Mouse (Mus musculus): ENCODE results near the gene 5430419D17Rik. TPM values are rescaled to one million over a fixed set of nuclear protein-coding genes. Genes with fewer than 3 reads are reported as not detected.

The 5430419D17Rik gene
- polyA plus RNA-seq, 1 experiment from 2014 or later, result not detected

- Histone ChIP-seq H3K4me2 (ENCODE audit: low read depth, low read length) (no peak overlapping the region), H3K4me3 (ENCODE audit: low read depth, low read length) (no peak overlapping the region), H3K36me3 (ENCODE audit: control insufficient read depth, insufficient read depth) (no peaks in the 10 kb centered on the region), H3K9me3 (replicated peaks; ENCODE audit: control insufficient read depth, low read length) (no peaks in the 10 kb centered on the region), H3K27ac (ENCODE audit: low read length) (no peak overlapping the region), H3K27me3 (ENCODE audit: control insufficient read depth, insufficient read depth, low read depth, low read length) (no peaks in the 10 kb centered on the region), H3K4me1 (ENCODE audit: control insufficient read depth, low read depth, low read length) (no peaks in the 10 kb centered on the region), H3K9ac (ENCODE audit: low read depth, low read length) (no peak overlapping the region)
- ATAC-seq (ENCODE audit: low read depth), result no peak
- WGBS (ENCODE audit: insufficient replicate concordance), result 58% methylated on average over 4 of the region's 4 CpGs
Observed at GRCm38 (mm10) chr7:131264251-131264650, 90.0 kb downstream of the 5430419D17Rik start.

- no peaks in the 10 kb centered on the region for H3K36me3 ChIP-seq (ENCODE audit: control insufficient read depth, insufficient read depth)
- no peak overlapping the region for H3K4me2 ChIP-seq (ENCODE audit: low read depth, low read length)
- no peak overlapping the region for H3K27ac ChIP-seq (ENCODE audit: low read length)
- no peak for ATAC-seq (ENCODE audit: low read depth)
- H3K9me3 ChIP-seq (replicated peaks; ENCODE audit: control insufficient read depth, low read length), result no peaks in the 10 kb centered on the region
- H3K4me1 ChIP-seq (ENCODE audit: control insufficient read depth, low read depth, low read length), result no peaks in the 10 kb centered on the region
- H3K27me3 ChIP-seq (ENCODE audit: control insufficient read depth, insufficient read depth, low read depth, low read length), result no peaks in the 10 kb centered on the region
- whole genome bisulfite sequencing (ENCODE audit: insufficient replicate concordance), result 61% methylated on average over 4 of the region's 4 CpGs
- H3K9ac ChIP-seq (ENCODE audit: low read depth, low read length), result no peak overlapping the region
- no peak overlapping the region for H3K4me3 ChIP-seq (ENCODE audit: low read depth, low read length)
Observed at GRCm38 (mm10) chr7:131265851-131266250, 91.6 kb downstream of the 5430419D17Rik start.

- no peaks in the 10 kb centered on the region for H3K36me3 ChIP-seq (ENCODE audit: control insufficient read depth, insufficient read depth)
- WGBS (ENCODE audit: insufficient replicate concordance), result 61% methylated on average over 8 of the region's 8 CpGs
- H3K9me3 ChIP-seq (replicated peaks; ENCODE audit: control insufficient read depth, low read length), result no peaks in the 10 kb centered on the region
- no peak overlapping the region for H3K4me3 ChIP-seq (ENCODE audit: low read depth, low read length)
- no peak overlapping the region for H3K27ac ChIP-seq (ENCODE audit: low read length)
- H3K4me1 ChIP-seq (ENCODE audit: control insufficient read depth, low read depth, low read length), result no peaks in the 10 kb centered on the region
- no peak overlapping the region for H3K9ac ChIP-seq (ENCODE audit: low read depth, low read length)
- no peaks in the 10 kb centered on the region for H3K27me3 ChIP-seq (ENCODE audit: control insufficient read depth, insufficient read depth, low read depth, low read length)
- no peak overlapping the region for H3K4me2 ChIP-seq (ENCODE audit: low read depth, low read length)
- ATAC-seq (ENCODE audit: low read depth), result no peak
Observed at GRCm38 (mm10) chr7:131297151-131297550, 122.9 kb downstream of the 5430419D17Rik start.

GRCm38 (mm10) chr7:131303340-131303739 is 129.1 kb downstream of the 5430419D17Rik start:
- WGBS (ENCODE audit: insufficient replicate concordance), result 60% methylated on average over 8 of the region's 8 CpGs

GRCm38 (mm10) chr7:131306733-131307132 is 132.5 kb downstream of the 5430419D17Rik start:
- H3K27ac ChIP-seq (ENCODE audit: low read length), result no peak overlapping the region

More at GRCm38 (mm10) chr7:131303340-131303739, 129.1 kb downstream of the 5430419D17Rik start:
- no peak overlapping the region for H3K4me3 ChIP-seq (ENCODE audit: low read depth, low read length)
- H3K4me1 ChIP-seq (ENCODE audit: control insufficient read depth, low read depth, low read length), result no peaks in the 10 kb centered on the region
- no peak overlapping the region for H3K9ac ChIP-seq (ENCODE audit: low read depth, low read length)
- no peak overlapping the region for H3K4me2 ChIP-seq (ENCODE audit: low read depth, low read length)
- no peaks in the 10 kb centered on the region for H3K36me3 ChIP-seq (ENCODE audit: control insufficient read depth, insufficient read depth)
- H3K27ac ChIP-seq (ENCODE audit: low read length), result no peak overlapping the region
- H3K27me3 ChIP-seq (ENCODE audit: control insufficient read depth, insufficient read depth, low read depth, low read length), result no peaks in the 10 kb centered on the region
- no peaks in the 10 kb centered on the region for H3K9me3 ChIP-seq (replicated peaks; ENCODE audit: control insufficient read depth, low read length)
- ATAC-seq (ENCODE audit: low read depth), result no peak

GRCm38 (mm10) chr7:131314493-131314892 is 140.3 kb downstream of the 5430419D17Rik start:
- Histone ChIP-seq H3K27me3 (ENCODE audit: control insufficient read depth, insufficient read depth, low read depth, low read length) (no peaks in the 10 kb centered on the region), H3K4me2 (ENCODE audit: low read depth, low read length) (no peak overlapping the region), H3K4me3 (ENCODE audit: low read depth, low read length) (no peak overlapping the region), H3K9ac (ENCODE audit: low read depth, low read length) (no peak overlapping the region), H3K4me1 (ENCODE audit: control insufficient read depth, low read depth, low read length) (no peaks in the 10 kb centered on the region), H3K9me3 (replicated peaks; ENCODE audit: control insufficient read depth, low read length) (no peaks in the 10 kb centered on the region), H3K36me3 (ENCODE audit: control insufficient read depth, insufficient read depth) (no peaks in the 10 kb centered on the region), H3K27ac (ENCODE audit: low read length) (no peak overlapping the region)
- no peak for ATAC-seq (ENCODE audit: low read depth)
- 62% methylated on average over 7 of the region's 7 CpGs for WGBS (ENCODE audit: insufficient replicate concordance)

More at GRCm38 (mm10) chr7:131306733-131307132, 132.5 kb downstream of the 5430419D17Rik start:
- Histone ChIP-seq H3K36me3 (ENCODE audit: control insufficient read depth, insufficient read depth) (no peaks in the 10 kb centered on the region), H3K4me2 (ENCODE audit: low read depth, low read length) (no peak overlapping the region), H3K9me3 (replicated peaks; ENCODE audit: control insufficient read depth, low read length) (no peaks in the 10 kb centered on the region), H3K4me3 (ENCODE audit: low read depth, low read length) (no peak overlapping the region), H3K27me3 (ENCODE audit: control insufficient read depth, insufficient read depth, low read depth, low read length) (no peaks in the 10 kb centered on the region), H3K4me1 (ENCODE audit: control insufficient read depth, low read depth, low read length) (no peaks in the 10 kb centered on the region), H3K9ac (ENCODE audit: low read depth, low read length) (no peak overlapping the region)
- ATAC-seq (ENCODE audit: low read depth), result no peak
- WGBS (ENCODE audit: insufficient replicate concordance), result 54% methylated on average over 5 of the region's 5 CpGs

GRCm38 (mm10) chr7:131317587-131317986 is 143.4 kb downstream of the 5430419D17Rik start:
- whole genome bisulfite sequencing (ENCODE audit: insufficient replicate concordance), result 57% methylated on average over 12 of the region's 12 CpGs
- H3K9ac ChIP-seq (ENCODE audit: low read depth, low read length), result no peak overlapping the region
- ATAC-seq (ENCODE audit: low read depth), result no peak
- no peaks in the 10 kb centered on the region for H3K4me1 ChIP-seq (ENCODE audit: control insufficient read depth, low read depth, low read length)
- no peak overlapping the region for H3K4me2 ChIP-seq (ENCODE audit: low read depth, low read length)
- no peak overlapping the region for H3K27ac ChIP-seq (ENCODE audit: low read length)
- H3K27me3 ChIP-seq (ENCODE audit: control insufficient read depth, insufficient read depth, low read depth, low read length), result no peaks in the 10 kb centered on the region
- H3K36me3 ChIP-seq (ENCODE audit: control insufficient read depth, insufficient read depth), result no peaks in the 10 kb centered on the region
- no peak overlapping the region for H3K4me3 ChIP-seq (ENCODE audit: low read depth, low read length)
- H3K9me3 ChIP-seq (replicated peaks; ENCODE audit: control insufficient read depth, low read length), result no peaks in the 10 kb centered on the region

GRCm38 (mm10) chr7:131318340-131318739 is 144.1 kb downstream of the 5430419D17Rik start:
- Histone ChIP-seq H3K4me3 (ENCODE audit: low read depth, low read length) (no peak overlapping the region), H3K4me2 (ENCODE audit: low read depth, low read length) (no peak overlapping the region), H3K9ac (ENCODE audit: low read depth, low read length) (no peak overlapping the region), H3K27me3 (ENCODE audit: control insufficient read depth, insufficient read depth, low read depth, low read length) (no peaks in the 10 kb centered on the region), H3K4me1 (ENCODE audit: control insufficient read depth, low read depth, low read length) (no peaks in the 10 kb centered on the region), H3K36me3 (ENCODE audit: control insufficient read depth, insufficient read depth) (no peaks in the 10 kb centered on the region), H3K9me3 (replicated peaks; ENCODE audit: control insufficient read depth, low read length) (no peaks in the 10 kb centered on the region), H3K27ac (ENCODE audit: low read length) (no peak overlapping the region)
- ATAC-seq (ENCODE audit: low read depth), result no peak
- WGBS (ENCODE audit: insufficient replicate concordance), result 70% methylated on average over 5 of the region's 7 CpGs

- H3K9ac ChIP-seq (ENCODE audit: low read depth, low read length), result no peak within 1 kb of the TSS
- no peak for ATAC-seq (ENCODE audit: low read depth)
- no peaks in the 10 kb centered on the region for H3K36me3 ChIP-seq (ENCODE audit: control insufficient read depth, insufficient read depth)
- H3K4me3 ChIP-seq (ENCODE audit: low read depth, low read length), result no peak within 1 kb of the TSS
- H3K27me3 ChIP-seq (ENCODE audit: control insufficient read depth, insufficient read depth, low read depth, low read length), result no peaks in the 10 kb centered on the region
- H3K4me2 ChIP-seq (ENCODE audit: low read depth, low read length), result no peak within 1 kb of the TSS
- WGBS (ENCODE audit: insufficient replicate concordance), result 60% methylated on average over 2 of the region's 2 CpGs
- no peaks in the 10 kb centered on the region for H3K4me1 ChIP-seq (ENCODE audit: control insufficient read depth, low read depth, low read length)
- H3K27ac ChIP-seq (ENCODE audit: low read length), result no peak within 1 kb of the TSS
- H3K9me3 ChIP-seq (replicated peaks; ENCODE audit: control insufficient read depth, low read length), result no peaks in the 10 kb centered on the region
Observed at GRCm38 (mm10) chr7:131322192-131322591, 148.0 kb downstream of the 5430419D17Rik start, which contains the start of gene Cuzd1. Gene Cuzd1 (minus strand): TSS chr7:131322292.

Data from liver, embryonic 16.5 days (tissue).